Mouse (Mus musculus): ENCODE results near the gene Prkn.

Prkn gene

DNA sequence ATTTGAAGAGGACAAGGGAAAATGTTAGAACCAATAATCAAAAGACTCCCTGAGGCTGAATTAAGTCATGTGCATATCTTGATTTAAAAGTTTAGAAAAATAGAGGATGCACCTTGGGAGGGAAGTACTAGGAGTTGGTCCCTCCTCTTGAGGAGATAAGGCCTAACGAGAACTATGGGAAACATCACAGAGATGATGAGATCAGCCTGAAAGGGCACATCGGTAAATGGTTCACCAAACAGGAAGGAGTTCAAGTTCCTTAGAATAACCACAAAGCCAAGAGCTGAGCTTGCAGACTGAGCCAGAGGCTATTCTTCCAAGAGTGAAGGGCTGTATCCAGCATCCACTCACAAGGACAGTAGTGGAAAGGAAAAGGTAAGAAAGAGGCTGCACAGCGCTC lies 1004.8 kb downstream of the Prkn start:
- DNase-seq (ENCODE audit: low spot score in 2 of 2): no peak

GRCm38 (mm10) chr17:11845506-11845905 lies 1005.3 kb downstream of the Prkn start:
- DNase-seq (ENCODE audit: low spot score in 2 of 2): no peak

GRCm38 (mm10) chr17:11854571-11854970 lies 1014.4 kb downstream of the Prkn start:
- DNase-seq (ENCODE audit: low spot score in 2 of 2): no peak

DNA sequence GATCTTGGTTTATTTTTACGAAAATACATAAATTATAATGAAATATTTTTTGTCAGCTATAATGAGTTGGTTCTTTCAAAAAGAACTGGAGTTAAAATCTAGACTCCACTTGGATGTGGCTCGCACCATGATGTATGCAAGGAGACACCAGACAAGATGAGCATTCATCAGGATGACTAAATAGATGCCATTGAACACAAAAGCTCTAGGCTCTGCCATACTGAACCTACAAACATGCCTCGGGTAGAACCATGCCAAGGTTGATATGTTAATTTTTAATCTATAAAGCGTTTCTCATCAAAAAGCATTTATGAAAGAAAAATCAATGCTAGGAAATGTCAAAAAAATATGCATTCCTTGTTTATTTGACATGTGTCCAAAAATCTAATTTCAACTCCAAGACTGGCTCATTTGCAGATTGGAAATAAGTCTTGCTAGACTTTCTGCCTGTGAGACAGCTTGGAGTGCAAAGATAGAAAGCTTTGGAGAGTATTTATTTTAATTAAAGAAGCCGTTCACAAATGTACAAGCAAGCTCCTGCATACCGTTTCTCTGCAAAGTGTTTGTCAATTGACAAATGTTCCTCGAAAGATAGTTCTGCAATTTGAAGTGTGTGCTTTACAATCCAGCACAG lies 1018.7 kb downstream of the Prkn start:
- no peak for DNase-seq (ENCODE audit: low spot score in 2 of 2)

DNA sequence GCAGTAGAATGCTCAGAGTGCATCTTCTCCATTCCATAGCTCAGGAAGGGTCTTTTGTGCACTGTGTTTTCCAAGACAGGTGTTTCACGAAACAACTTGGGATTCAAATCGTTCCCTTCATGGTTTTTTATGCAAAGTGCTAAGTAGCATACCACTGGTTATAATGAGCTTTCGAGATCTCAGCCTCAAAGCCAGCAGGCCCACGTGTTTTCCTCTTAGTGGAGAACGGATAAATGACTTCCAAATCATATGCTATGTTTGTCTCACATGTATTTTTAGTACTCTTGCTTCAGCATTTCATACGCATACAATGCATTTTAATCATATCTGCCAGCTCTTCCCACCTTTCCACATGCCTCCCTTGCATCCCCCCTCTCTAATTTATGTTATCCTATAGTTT lies 1021.0 kb downstream of the Prkn start:
- no peak for DNase-seq (ENCODE audit: low spot score in 2 of 2)

- no peak for DNase-seq (ENCODE audit: low spot score in 2 of 2)
These were observed 1022.2 kb downstream of the Prkn start for GRCm38 (mm10) chr17:11862360-11862759.

DNA sequence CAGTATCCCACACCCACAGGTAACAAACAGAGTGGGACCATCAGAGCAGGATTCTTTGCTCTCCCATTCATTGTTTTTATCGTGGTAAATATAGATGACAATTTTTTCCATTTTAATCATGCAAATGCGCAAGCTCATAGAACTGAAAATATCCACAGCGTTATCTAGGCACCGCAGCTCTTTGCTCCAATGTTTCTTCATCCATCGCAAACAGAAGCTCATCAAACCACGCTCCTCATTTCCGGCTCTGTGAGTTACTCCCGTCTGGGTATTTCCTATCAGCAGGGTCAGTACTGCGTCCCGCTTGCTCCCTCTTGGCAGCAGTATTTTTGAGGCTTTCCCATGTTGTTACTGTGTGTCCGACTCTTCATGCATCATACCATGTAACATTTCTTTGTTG lies 1022.8 kb downstream of the Prkn start:
- no peak for DNase-seq (ENCODE audit: low spot score in 2 of 2)

GRCm38 (mm10) chr17:11866231-11866630 lies 1026.0 kb downstream of the Prkn start:
- DNase-seq (ENCODE audit: low spot score in 2 of 2): no peak

DNA sequence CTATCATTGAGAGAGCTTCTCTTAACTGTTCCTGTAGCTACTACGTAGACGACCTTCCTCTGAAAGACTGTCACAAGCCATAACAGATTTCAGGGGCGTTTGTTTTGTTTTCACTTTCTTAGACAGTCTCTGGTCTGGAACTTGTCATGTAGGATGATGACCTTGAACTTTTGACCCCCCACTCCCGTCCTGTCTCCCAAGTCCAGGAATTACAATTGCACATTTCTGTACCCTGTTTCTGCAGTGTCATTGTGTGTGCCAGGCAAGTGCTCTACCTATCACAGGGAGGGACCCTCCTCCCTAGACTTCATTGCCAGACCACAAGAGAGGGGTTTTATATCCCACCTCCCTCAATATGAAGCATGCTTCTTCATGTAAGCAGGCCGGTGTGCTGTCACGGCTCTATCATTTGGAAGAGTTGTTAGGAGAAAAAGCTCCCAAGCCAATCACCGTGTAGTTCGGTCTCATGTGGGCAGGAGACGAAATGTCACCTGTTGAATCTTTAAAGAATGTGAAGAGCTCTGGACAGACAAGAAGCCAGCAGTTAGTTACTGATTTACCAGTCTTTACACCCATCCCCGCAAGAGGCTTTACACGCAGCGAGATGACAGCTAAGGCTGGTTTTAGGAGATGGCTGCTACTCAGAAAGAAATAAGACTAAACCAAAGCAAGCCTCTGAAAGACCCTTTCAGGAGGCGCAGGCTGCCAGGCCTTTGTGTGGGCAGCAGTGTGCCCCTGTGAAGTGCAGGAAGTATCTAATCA lies 1027.3 kb downstream of the Prkn start:
- DNase-seq (ENCODE audit: low spot score in 2 of 2): no peak

DNA sequence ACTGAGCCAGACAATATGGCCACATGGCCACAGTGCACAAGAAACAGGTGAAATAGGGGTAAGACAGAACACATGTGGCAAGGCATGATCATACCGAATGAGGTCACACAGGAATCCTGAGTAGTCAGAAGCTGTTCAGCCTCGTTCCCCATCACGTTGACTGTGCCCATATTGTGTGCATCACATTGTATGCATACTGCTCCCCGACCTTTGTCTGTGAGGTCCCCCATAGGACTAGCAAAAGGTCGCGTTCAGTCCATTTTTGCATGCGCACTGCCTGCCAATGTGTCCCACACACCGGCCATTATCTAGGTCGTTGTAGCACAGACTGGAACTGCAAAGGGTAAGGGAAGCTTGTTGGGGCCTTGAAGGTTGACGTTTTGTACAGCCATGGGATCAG lies 1030.4 kb downstream of the Prkn start:
- no peak for DNase-seq (ENCODE audit: low spot score in 2 of 2)

- DNase-seq (ENCODE audit: low spot score in 2 of 2): no peak
These were observed 1036.1 kb downstream of the Prkn start for GRCm38 (mm10) chr17:11876240-11876639.

DNA sequence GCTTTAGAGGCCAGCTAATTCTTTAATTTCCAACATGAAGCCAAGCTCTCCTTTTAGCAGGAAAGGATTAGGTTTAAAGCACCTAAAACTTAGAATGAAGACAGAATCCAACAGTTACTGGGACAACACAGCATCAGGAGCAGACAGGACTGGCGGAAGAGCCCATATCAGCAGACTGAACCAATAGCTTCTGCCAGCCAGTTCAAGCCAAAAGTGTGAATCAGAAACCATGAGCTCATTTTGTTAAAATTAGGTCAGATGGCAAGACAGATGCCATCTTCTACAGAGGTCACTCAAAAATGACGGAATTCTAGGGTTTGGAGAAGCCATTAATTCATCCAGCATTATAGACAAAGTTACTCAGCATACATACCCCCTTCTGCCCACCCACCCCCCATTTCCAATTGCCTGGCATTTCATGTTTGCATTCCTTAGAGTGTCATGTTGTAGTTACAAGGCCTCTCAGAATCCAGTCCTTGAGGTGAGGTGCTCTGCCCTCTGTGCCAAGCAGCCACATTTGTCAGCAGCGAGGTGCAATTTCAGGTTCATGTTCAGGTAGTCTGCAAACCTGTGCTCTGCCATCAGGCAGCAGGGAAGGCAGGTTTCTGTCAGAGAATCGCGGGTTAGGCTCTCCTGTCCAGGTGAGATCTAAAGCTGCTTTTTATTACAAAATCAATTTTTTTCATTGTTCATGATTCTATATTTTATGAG lies 1041.1 kb downstream of the Prkn start:
- DNase-seq (ENCODE audit: low spot score in 2 of 2): no peak

DNA sequence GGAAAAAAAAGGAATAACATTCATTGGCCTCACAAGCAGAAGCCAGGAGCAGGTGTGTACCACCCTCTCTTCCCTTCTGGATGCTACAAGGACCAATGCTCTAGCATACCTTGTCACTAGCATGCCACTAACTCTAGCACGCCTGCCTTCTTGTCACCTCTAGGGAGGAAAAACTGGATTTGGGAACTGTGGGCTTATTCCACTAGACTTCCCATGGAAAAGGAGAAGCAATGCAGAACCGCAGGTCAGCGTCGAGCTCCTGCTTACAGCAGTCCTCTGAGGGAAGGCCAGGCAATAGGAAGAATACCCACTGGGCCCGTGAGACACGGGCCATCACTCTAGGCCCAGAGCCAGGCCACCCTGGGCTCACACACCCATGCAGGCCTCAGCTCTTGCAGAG lies 1045.4 kb downstream of the Prkn start:
- DNase-seq (ENCODE audit: low spot score in 2 of 2): no peak

GRCm38 (mm10) chr17:11886963-11887362 lies 1046.8 kb downstream of the Prkn start:
- DNase-seq (ENCODE audit: low spot score in 2 of 2): no peak

GRCm38 (mm10) chr17:11887591-11888205 lies 1047.5 kb downstream of the Prkn start:
- no peak for DNase-seq (ENCODE audit: low spot score in 2 of 2)

- no peak for DNase-seq (ENCODE audit: low spot score in 2 of 2)
These were observed 1048.6 kb downstream of the Prkn start for GRCm38 (mm10) chr17:11888806-11889205.

DNA sequence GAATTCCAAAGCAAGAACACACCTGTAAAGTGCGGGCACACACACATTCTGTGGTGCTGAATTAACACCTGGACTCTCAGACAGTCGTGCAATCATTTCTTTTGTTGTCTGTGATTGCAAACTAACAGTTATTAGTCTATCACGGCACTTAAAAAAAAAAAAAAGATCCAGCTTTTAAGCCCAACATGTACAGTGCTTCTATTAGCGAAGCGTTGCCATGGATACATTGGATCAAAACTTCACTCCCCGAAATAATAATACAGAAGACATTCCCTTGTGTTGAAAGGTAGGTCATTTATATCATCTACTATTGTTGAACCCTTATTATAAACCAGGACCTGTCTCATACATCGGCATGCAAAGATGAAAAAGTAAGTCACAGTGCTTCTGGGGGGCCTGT lies 1060.1 kb downstream of the Prkn start:
- DNase-seq (ENCODE audit: low spot score in 2 of 2): no peak

DNA sequence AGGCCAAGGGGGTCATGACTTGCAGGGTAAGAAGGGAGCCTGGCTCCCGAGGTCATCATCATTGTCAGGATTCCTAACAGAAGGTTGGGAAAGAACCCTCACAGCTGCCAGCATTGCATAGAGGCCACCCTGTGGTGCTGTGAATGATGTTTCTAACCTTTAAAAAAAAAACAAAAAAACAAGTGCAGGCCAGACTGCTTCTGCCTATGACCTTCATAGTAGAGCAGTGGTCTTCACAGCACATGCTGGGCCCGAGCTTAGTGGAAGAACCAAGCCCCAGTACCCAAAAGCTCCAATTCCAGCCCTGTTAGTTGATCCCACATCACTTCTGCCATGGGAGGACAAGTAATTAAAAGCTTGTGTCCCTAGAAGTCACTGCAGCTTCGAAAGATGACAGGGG lies 1061.5 kb downstream of the Prkn start:
- DNase-seq (ENCODE audit: low spot score in 2 of 2): no peak

- DNase-seq (ENCODE audit: low spot score in 2 of 2): no peak
These were observed 1062.8 kb downstream of the Prkn start for GRCm38 (mm10) chr17:11903001-11903400.

GRCm38 (mm10) chr17:11910668-11911398 lies 1070.6 kb downstream of the Prkn start:
- DNase-seq (ENCODE audit: low spot score in 2 of 2): no peak

DNA sequence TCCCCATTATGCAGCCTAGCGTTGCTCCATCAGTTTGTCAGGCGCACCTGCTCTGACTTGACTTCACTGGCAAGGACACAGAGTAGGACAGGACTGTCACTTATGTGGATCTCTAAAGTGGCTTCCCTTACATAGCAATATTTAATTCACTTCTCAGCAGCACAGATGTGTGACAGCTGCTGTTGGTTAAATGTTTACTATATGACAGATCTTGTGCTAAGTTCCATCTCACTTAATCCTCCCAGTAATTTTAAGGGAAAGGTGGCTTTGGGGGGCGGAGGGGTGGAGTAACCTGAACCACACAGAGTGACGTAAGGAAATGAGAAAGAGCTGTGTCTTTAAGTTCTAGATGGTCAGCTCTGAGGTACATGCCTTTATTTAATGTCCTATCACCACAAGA lies 1072.0 kb downstream of the Prkn start:
- peak in 1 of 2 experiments; percentile 26 for DNase-seq (ENCODE audit: low spot score in 2 of 2)

- DNase-seq (ENCODE audit: low spot score in 2 of 2): peak in 1 of 2 experiments; percentile 52
These were observed 1072.7 kb downstream of the Prkn start for GRCm38 (mm10) chr17:11912872-11913365.

Data from urinary bladder, postnatal 4 days (tissue).